Mouse (Mus musculus): Measurements from ENCODE around the gene Esr1.

GRCm38 (mm10) chr10:4667006-4667405 is 55.6 kb downstream of the Esr1 start:
- TF ChIP-seq POLR2A (IDR thresholded peaks at IDR 0.05; ENCODE audit: insufficient read length, low read depth) (no peak), E2F4 (IDR thresholded peaks at IDR 0.05; ENCODE audit: insufficient read depth) (no peak), TCF12 (IDR thresholded peaks at IDR 0.05; ENCODE audit: insufficient read depth, poor library complexity, severe bottlenecking) (no peak), USF1 (IDR thresholded peaks at IDR 0.05; ENCODE audit: low read depth) (no peak), CEBPB (IDR thresholded peaks at IDR 0.05; ENCODE audit: insufficient read depth, poor library complexity, severe bottlenecking) (no peak), SRF (IDR thresholded peaks at IDR 0.05; ENCODE audit: control insufficient read depth, insufficient read length, low read depth) (no peak), TCF3 (IDR thresholded peaks at IDR 0.05; ENCODE audit: insufficient read length, low read depth) (no peak), POLR2AphosphoS2 (IDR thresholded peaks at IDR 0.05; ENCODE audit: insufficient read length, low read depth) (no peak), MYOD1 (IDR thresholded peaks at IDR 0.05; ENCODE audit: control insufficient read depth in 1 of 3, insufficient read length in 2 of 3, low read depth in 2 of 3) (no peak)
